Mouse (Mus musculus) thymus, adult 2 months (tissue): Measurements from ENCODE around the gene Msantd1. TPM values are rescaled to one million over a fixed set of nuclear protein-coding genes. Genes with fewer than 3 reads are reported as not detected.
"Not testable (repeated sequence)": the region's sequence is repeated elsewhere in the genome, so short reads cannot be mapped to it uniquely, and the experiment has no call there.

ENCODE experiments used
- DNase-seq: peaks from one replicate; pipeline ENCODE4 v3.0.0; 2021
- H3K27ac ChIP-seq: fragments of 200-500 bp; 2 replicates; pipeline ENCODE4 v1.5.1; 2012; ENCODE audit warnings: low read length, control low read depth; ENCODE audit not compliant: control insufficient read depth, insufficient read depth
- H3K27me3 ChIP-seq: fragments of 200-500 bp; 2 replicates; pipeline ENCODE4 v1.6.1; 2012; ENCODE audit warnings: mild to moderate bottlenecking, low read length, moderate library complexity, mixed read lengths; ENCODE audit not compliant: control insufficient read depth, insufficient read depth
- H3K36me3 ChIP-seq: fragments of 200-500 bp; 2 replicates; pipeline ENCODE4 v1.6.1; 2012; ENCODE audit warnings: mild to moderate bottlenecking, low read length, moderate library complexity; ENCODE audit not compliant: control insufficient read depth, insufficient read depth
- H3K4me1 ChIP-seq: fragments of 200-500 bp; replicated peaks from 2 replicates; pipeline ENCODE4 v1.6.1; 2012; ENCODE audit warnings: low read length; ENCODE audit not compliant: control insufficient read depth, insufficient read depth
- H3K4me3 ChIP-seq: fragments of 200-500 bp; 2 replicates; pipeline ENCODE4 v1.5.1; 2012; ENCODE audit warnings: mild to moderate bottlenecking, low read length, control low read depth, moderate library complexity; ENCODE audit not compliant: control insufficient read depth, insufficient read depth
- CTCF ChIP-seq: fragments of 200-500 bp; IDR thresholded peaks from 2 replicates; pipeline ENCODE4 v1.5.1; 2012; ENCODE audit warnings: mild to moderate bottlenecking, control low read depth, low read length, moderate library complexity, borderline replicate concordance; ENCODE audit not compliant: control insufficient read depth, poor library complexity, insufficient read depth; ENCODE audit errors: extremely low read depth
- POLR2A ChIP-seq: fragments of 200-500 bp; IDR thresholded peaks from 2 replicates; pipeline ENCODE4 v1.6.1; 2012; ENCODE audit warnings: mild to moderate bottlenecking, low read length, control low read depth, moderate library complexity; ENCODE audit not compliant: control insufficient read depth, poor library complexity, insufficient read depth; ENCODE audit errors: extremely low read depth
- WGBS: fragments of 180-500 bp; shearing (Covaris S2); methylation state at CpG from one replicate; pipeline ENCODE4 v1.1.7; 2018; 5-methylcytosine and 5-hydroxymethylcytosine counted together
- polyA plus RNA-seq: library from polyadenylated mRNA; depleted of rRNA; stranded (reverse); fragments of >200 nt; gene quantifications from 2 replicates; pipeline ENCODE4 v1.2.3, GENCODE M21; 2012; rRNA removed

Gene Msantd1
- 3.9 and 6.5 TPM in 2 replicates for polyA plus RNA-seq

GRCm38 (mm10) chr5:34907910-34908725 lies at the start of gene Msantd1:
Gene Msantd1, plus strand, starts transcription at chr5:34908012.
- Histone ChIP-seq H3K27me3 (no peaks in the 10 kb centered on the region), H3K36me3 (no peaks in the 10 kb centered on the region), H3K4me1 (peaks cover 28% of the 10 kb centered on the region), H3K4me3 (no peak within 1 kb of the TSS), H3K27ac (peak within 1 kb of the TSS; percentile 44)
- 17% methylated on average over 6 of the region's 6 CpGs for WGBS
- peak; percentile 52 for DNase-seq
- TF ChIP-seq POLR2A, result no peak
- TF ChIP-seq CTCF, result no peak

GRCm38 (mm10) chr5:34865367-34865766 lies 42.4 kb upstream of the Msantd1 start:
- TF ChIP-seq CTCF (no peak), POLR2A (no peak)
- Histone ChIP-seq H3K4me1 (no peaks in the 10 kb centered on the region), H3K4me3 (no peak overlapping the region), H3K27ac (no peak overlapping the region), H3K36me3 (peaks cover 21% of the 10 kb centered on the region), H3K27me3 (no peaks in the 10 kb centered on the region)
- 98% methylated on average over 5 of the region's 5 CpGs for WGBS
- no peak for DNase-seq

DNA sequence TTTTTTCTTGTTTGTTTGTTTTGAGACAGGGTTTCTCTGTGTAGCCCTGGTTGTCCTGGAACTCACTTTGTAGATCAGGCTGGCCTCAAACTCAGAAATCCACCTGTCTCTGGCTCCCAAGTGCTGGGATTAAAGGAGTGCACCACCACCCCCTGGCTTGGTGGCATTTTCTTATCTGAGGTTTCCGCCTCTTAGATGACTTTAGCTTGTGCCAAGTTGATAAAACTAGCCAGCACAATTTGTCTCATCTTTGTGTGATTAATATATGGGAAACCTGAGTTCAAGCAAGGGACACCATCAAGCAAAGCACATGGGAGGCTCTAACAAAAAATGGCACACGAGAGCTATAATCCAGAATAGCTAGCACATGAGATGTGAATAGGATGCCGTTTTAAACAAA lies 27.5 kb upstream of the Msantd1 start:
- not testable (repeated sequence) for H3K4me3 ChIP-seq, H3K4me1 ChIP-seq, H3K27me3 ChIP-seq, H3K27ac ChIP-seq, DNase-seq
- 98% methylated on average over 3 of the region's 3 CpGs for WGBS
- H3K36me3 ChIP-seq, result peaks cover 46% of the 10 kb centered on the region

DNA sequence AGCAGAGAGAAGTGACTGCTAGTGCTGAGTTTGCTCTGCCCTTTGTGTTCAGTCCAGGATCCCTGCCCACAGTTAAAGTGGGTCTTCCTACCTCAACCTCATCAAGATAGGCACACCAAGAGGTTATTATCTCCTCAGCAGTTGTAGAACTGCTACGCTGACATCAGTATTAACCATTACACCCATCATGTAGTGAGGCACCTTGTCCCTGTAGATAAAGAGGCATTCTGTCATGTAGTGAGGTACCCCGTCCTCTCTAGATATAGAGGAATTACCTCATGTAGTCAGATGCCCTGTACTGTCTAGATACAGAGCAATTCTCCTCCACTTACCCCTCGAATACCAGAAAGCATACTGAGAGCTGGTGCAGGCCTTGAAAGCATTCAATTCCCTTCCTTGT lies 26.8 kb upstream of the Msantd1 start:
- Histone ChIP-seq H3K27ac (no peak overlapping the region), H3K27me3 (no peaks in the 10 kb centered on the region), H3K4me3 (no peak overlapping the region), H3K36me3 (peaks cover 42% of the 10 kb centered on the region), H3K4me1 (no peaks in the 10 kb centered on the region)
- DNase-seq, result no peak
- WGBS, result over 99% methylated on average over 3 of the region's 3 CpGs
- no peak for TF ChIP-seq CTCF
- TF ChIP-seq POLR2A, result no peak

DNA sequence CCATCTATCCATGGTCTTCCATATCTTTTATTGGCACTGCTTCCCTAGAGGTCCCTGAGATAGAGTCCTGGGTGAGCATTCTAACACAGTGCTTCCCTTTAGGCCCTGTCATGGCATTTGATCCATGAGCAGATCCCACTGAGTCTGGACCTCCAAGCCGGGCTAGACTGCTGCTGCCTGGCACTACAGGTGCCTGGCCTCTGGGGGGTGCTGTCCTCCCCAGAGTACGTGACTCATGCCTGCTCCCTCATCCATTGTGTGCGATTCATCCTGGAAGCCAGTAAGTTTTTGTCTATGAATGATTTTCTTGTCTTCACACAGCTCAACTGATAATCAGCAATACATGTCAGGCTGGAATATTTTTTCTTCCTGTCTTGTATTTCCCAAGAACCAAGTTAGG lies 22.6 kb upstream of the Msantd1 start:
- Histone ChIP-seq H3K36me3 (peaks cover 11% of the 10 kb centered on the region), H3K4me1 (no peaks in the 10 kb centered on the region), H3K27me3 (no peaks in the 10 kb centered on the region), H3K27ac (no peak overlapping the region), H3K4me3 (no peak overlapping the region)
- DNase-seq, result no peak
- no peak for TF ChIP-seq POLR2A
- no peak for TF ChIP-seq CTCF
- WGBS, result 95% methylated on average over 3 of the region's 3 CpGs

DNA sequence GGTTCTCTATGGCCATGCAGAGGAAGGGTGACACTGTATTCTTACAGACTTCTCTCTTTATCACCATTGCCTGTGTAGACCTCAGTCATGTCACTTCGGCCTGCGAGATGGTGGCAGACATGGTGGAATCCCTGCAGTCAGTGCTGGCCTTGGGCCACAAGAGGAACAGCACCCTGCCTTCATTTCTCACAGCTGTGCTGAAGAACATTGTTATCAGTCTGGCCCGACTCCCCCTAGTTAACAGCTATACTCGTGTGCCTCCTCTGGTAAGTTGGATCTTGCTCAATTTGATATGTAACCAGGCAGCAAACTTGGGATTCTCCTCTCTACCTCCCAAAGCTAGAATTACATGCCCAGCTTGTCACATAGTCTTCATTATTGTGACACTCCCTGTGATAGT lies 18.6 kb upstream of the Msantd1 start:
- no peak overlapping the region for H3K4me3 ChIP-seq
- no peaks in the 10 kb centered on the region for H3K27me3 ChIP-seq
- TF ChIP-seq CTCF (no peak), POLR2A (no peak)
- peaks cover 18% of the 10 kb centered on the region; the same call in 1 of the 2 replicates for H3K36me3 ChIP-seq
- H3K27ac ChIP-seq, result no peak overlapping the region
- no peaks in the 10 kb centered on the region for H3K4me1 ChIP-seq
- no peak for DNase-seq
- WGBS, result 98% methylated on average over 4 of the region's 4 CpGs

- no peaks in the 10 kb centered on the region for H3K27me3 ChIP-seq
- H3K27ac ChIP-seq, result no peak overlapping the region
- no peaks in the 10 kb centered on the region for H3K4me1 ChIP-seq
- no peak for TF ChIP-seq POLR2A
- TF ChIP-seq CTCF, result no peak
- WGBS, result 97% methylated on average over 3 of the region's 3 CpGs
- no peak for DNase-seq
- H3K4me3 ChIP-seq, result no peak overlapping the region
- peaks cover 49% of the 10 kb centered on the region for H3K36me3 ChIP-seq
Measured at GRCm38 (mm10) chr5:34896697-34897453, 10.9 kb upstream of the Msantd1 start.
